Comparison of ENCODE assay signal across 12 mouse cellular contexts in the genomic region with DNA sequence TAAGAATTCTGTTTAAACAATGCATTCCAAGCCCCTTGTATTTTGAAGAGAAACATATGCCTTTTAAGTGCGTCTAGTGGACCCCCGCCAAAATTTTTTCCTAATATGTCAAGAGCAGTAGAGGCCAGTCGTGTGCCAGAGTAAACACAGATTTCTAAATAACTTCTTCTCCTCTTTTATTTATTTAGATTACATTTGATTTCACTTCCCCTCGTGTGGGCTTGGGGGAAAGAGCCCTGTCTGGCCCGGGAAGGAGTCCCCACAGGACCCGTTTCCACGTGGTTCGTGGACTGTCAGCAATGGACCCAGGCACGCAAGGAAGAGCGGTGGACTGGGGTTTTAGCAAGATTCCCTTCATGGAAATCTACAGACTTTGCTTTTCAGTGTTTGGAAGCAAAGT.
DNase-seq lines count a peak whose midpoint lies in the region; ATAC-seq and TF ChIP-seq lines count a peak whose summit lies in the region.
"Had no signal": no experiment of that assay in that cellular context is flagged by ENCODE, and none has a peak within 500 bp of the region (broad histone marks: within the 10 kb centered on the region; RNA-seq: fewer than 3 reads in every experiment).

No protein-coding gene starts in this region.

- TF ChIP-seq POLR2A in embryonic fibroblast, embryonic 13.5 days (IDR thresholded peaks at IDR 0.05; ENCODE audit: low read depth, low read length) = no peak

- WGBS in intestine, embryonic 14.5 days = 35% methylated on average over 10 of the region's 10 CpGs
- 62% methylated on average over 10 of the region's 10 CpGs for WGBS in intestine, postnatal 0 days
- 61% methylated on average over 10 of the region's 10 CpGs for WGBS in kidney, embryonic 15.5 days
- WGBS in forebrain, embryonic 16.5 days = 80% methylated on average over 10 of the region's 10 CpGs
- 85% methylated on average over 10 of the region's 10 CpGs for whole genome bisulfite sequencing in hindbrain, embryonic 13.5 days

- H3K4me3 ChIP-seq in intestine, embryonic 14.5 days (ENCODE audit: low read depth, low read length) = no peak overlapping the region
- no peak overlapping the region for H3K4me3 ChIP-seq in intestine, postnatal 0 days (ENCODE audit: low read depth, low read length)
- H3K4me3 ChIP-seq in embryonic fibroblast, embryonic 13.5 days (ENCODE audit: insufficient read depth, low read length) = no peak overlapping the region
- no peak overlapping the region for H3K4me3 ChIP-seq in kidney, embryonic 15.5 days (replicated peaks)
- no peak overlapping the region for H3K4me3 ChIP-seq in forebrain, embryonic 16.5 days (replicated peaks; ENCODE audit: low read length)
- H3K4me3 ChIP-seq in hindbrain, embryonic 13.5 days = no peak overlapping the region

- no peaks in the 10 kb centered on the region for H3K36me3 ChIP-seq in intestine, embryonic 14.5 days (ENCODE audit: control insufficient read depth, insufficient read depth, low read length)
- H3K36me3 ChIP-seq in intestine, postnatal 0 days (ENCODE audit: control insufficient read depth, insufficient read depth) = no peaks in the 10 kb centered on the region
- H3K36me3 ChIP-seq in kidney, embryonic 15.5 days = no peaks in the 10 kb centered on the region
- H3K36me3 ChIP-seq in forebrain, embryonic 16.5 days (ENCODE audit: control insufficient read depth, insufficient read depth) = 0 out of 2 replicates have a peak, but pooled peaks cover 3% of the 10 kb centered on the region
- peaks cover 16% of the 10 kb centered on the region for H3K36me3 ChIP-seq in hindbrain, embryonic 13.5 days

- H3K4me2 ChIP-seq in intestine, embryonic 14.5 days (ENCODE audit: low read length) = peak overlapping the region; percentile 26
- H3K4me2 ChIP-seq in intestine, postnatal 0 days (replicated peaks; ENCODE audit: low read depth) = no peak overlapping the region
- peak overlapping the region; percentile 38 for H3K4me2 ChIP-seq in kidney, embryonic 15.5 days
- no peak overlapping the region for H3K4me2 ChIP-seq in forebrain, embryonic 16.5 days (ENCODE audit: low read length)
- no peak overlapping the region for H3K4me2 ChIP-seq in hindbrain, embryonic 13.5 days

- ATAC-seq in intestine, embryonic 14.5 days (replicated peaks; ENCODE audit: low FRiP score, low TSS enrichment, low read depth) = 0 out of 2 replicates have a peak, but pooled peaks have one; percentile 47
- no peak for ATAC-seq in intestine, postnatal 0 days
- ATAC-seq in kidney, embryonic 15.5 days (replicated peaks; ENCODE audit: low FRiP score) = peak; percentile 37; the same call in 1 of the 2 replicates
- ATAC-seq in forebrain, embryonic 16.5 days = no peak
- ATAC-seq in hindbrain, embryonic 13.5 days (ENCODE audit: low FRiP score) = no peak
- ATAC-seq: inflammation-experienced regulatory T-cells, adult 6 months had no signal

- H3K4me1 ChIP-seq in intestine, embryonic 14.5 days (replicated peaks; ENCODE audit: control insufficient read depth, insufficient read depth, low read length) = peaks cover 12% of the 10 kb centered on the region
- no peaks in the 10 kb centered on the region for H3K4me1 ChIP-seq in intestine, postnatal 0 days (replicated peaks; ENCODE audit: control insufficient read depth, insufficient read depth, low read length)
- peaks cover 8% of the 10 kb centered on the region for H3K4me1 ChIP-seq in embryonic fibroblast, embryonic 13.5 days (ENCODE audit: control insufficient read depth, insufficient read depth, low read length)
- H3K4me1 ChIP-seq in kidney, embryonic 15.5 days = peaks cover 18% of the 10 kb centered on the region
- H3K4me1 ChIP-seq in forebrain, embryonic 16.5 days (replicated peaks; ENCODE audit: control insufficient read depth, insufficient read depth, low read length) = no peaks in the 10 kb centered on the region; the same call in 1 of the 2 replicates
- H3K4me1 ChIP-seq in hindbrain, embryonic 13.5 days (replicated peaks) = peaks cover 5% of the 10 kb centered on the region; the same call in 1 of the 2 replicates

- peak; percentile 61 for DNase-seq in intestine, embryonic 14.5 days (ENCODE audit: low spot score)
- DNase-seq in lung, postnatal 25 days (ENCODE audit: low spot score) = peak; percentile 62
- DNase-seq in yolk sac, embryonic 10.5 days (ENCODE audit: low spot score) = no peak
- DNase-seq: cerebellum, postnatal 36 days; gastrocnemius, postnatal 10 days; right cerebral cortex, adult 18-20 months had no signal

- no peak for TF ChIP-seq CTCF in intestine, postnatal 0 days (IDR thresholded peaks at IDR 0.05; ENCODE audit: low read depth)
- TF ChIP-seq CTCF in embryonic fibroblast, embryonic 13.5 days (IDR thresholded peaks at IDR 0.05; ENCODE audit: borderline replicate concordance, insufficient read depth, low read length) = no peak

- H3K27me3 ChIP-seq in intestine, embryonic 14.5 days (replicated peaks; ENCODE audit: control insufficient read depth, insufficient read depth, low read length) = peaks cover 20% of the 10 kb centered on the region; the same call in 1 of the 2 replicates
- H3K27me3 ChIP-seq in intestine, postnatal 0 days (replicated peaks; ENCODE audit: control insufficient read depth, insufficient read depth, low read length) = no peaks in the 10 kb centered on the region
- no peaks in the 10 kb centered on the region for H3K27me3 ChIP-seq in kidney, embryonic 15.5 days
- no peaks in the 10 kb centered on the region for H3K27me3 ChIP-seq in forebrain, embryonic 16.5 days (replicated peaks; ENCODE audit: control insufficient read depth, insufficient read depth, low read length)
- no peaks in the 10 kb centered on the region for H3K27me3 ChIP-seq in hindbrain, embryonic 13.5 days

- peak overlapping the region; percentile 66 for H3K27ac ChIP-seq in intestine, embryonic 14.5 days (ENCODE audit: low read depth)
- no peak overlapping the region for H3K27ac ChIP-seq in intestine, postnatal 0 days (ENCODE audit: low read depth, low read length)
- H3K27ac ChIP-seq in embryonic fibroblast, embryonic 13.5 days (ENCODE audit: insufficient read depth, low read length) = peak overlapping the region; percentile 93
- peak overlapping the region; percentile 54 for H3K27ac ChIP-seq in kidney, embryonic 15.5 days
- no peak overlapping the region for H3K27ac ChIP-seq in forebrain, embryonic 16.5 days (ENCODE audit: low read length)
- H3K27ac ChIP-seq in hindbrain, embryonic 13.5 days = no peak overlapping the region

- no peaks in the 10 kb centered on the region for H3K9me3 ChIP-seq in intestine, embryonic 14.5 days (ENCODE audit: control insufficient read depth, low read length)
- H3K9me3 ChIP-seq in intestine, postnatal 0 days (ENCODE audit: control insufficient read depth) = no peaks in the 10 kb centered on the region
- no peaks in the 10 kb centered on the region for H3K9me3 ChIP-seq in kidney, embryonic 15.5 days (replicated peaks)
- H3K9me3 ChIP-seq in forebrain, embryonic 16.5 days (ENCODE audit: control insufficient read depth, low read length) = no peaks in the 10 kb centered on the region
- H3K9me3 ChIP-seq in hindbrain, embryonic 13.5 days = no peaks in the 10 kb centered on the region

- no peak overlapping the region for H3K9ac ChIP-seq in intestine, embryonic 14.5 days (ENCODE audit: low read length)
- no peak overlapping the region for H3K9ac ChIP-seq in intestine, postnatal 0 days (ENCODE audit: low read depth, low read length)
- no peak overlapping the region for H3K9ac ChIP-seq in kidney, embryonic 15.5 days
- no peak overlapping the region for H3K9ac ChIP-seq in forebrain, embryonic 16.5 days (replicated peaks; ENCODE audit: low read depth, low read length)
- no peak overlapping the region for H3K9ac ChIP-seq in hindbrain, embryonic 13.5 days

Comparison
In these comparisons a context has a peak if more than half of its experiments do, and no peak if none do; other contexts are left out.
1. ATAC-seq: peak in intestine, embryonic 14.5 days (single experiment) and kidney, embryonic 15.5 days (single experiment); none in intestine, postnatal 0 days (single experiment), forebrain, embryonic 16.5 days (single experiment) and hindbrain, embryonic 13.5 days (single experiment).
2. H3K27ac ChIP-seq: peak in intestine, embryonic 14.5 days (single experiment), embryonic fibroblast, embryonic 13.5 days (single experiment) and kidney, embryonic 15.5 days (single experiment); none in intestine, postnatal 0 days (single experiment), forebrain, embryonic 16.5 days (single experiment) and hindbrain, embryonic 13.5 days (single experiment).
3. H3K4me2 ChIP-seq: peak in intestine, embryonic 14.5 days (single experiment) and kidney, embryonic 15.5 days (single experiment); none in intestine, postnatal 0 days (single experiment), forebrain, embryonic 16.5 days (single experiment) and hindbrain, embryonic 13.5 days (single experiment).